Mouse (Mus musculus) hindbrain, embryonic 10.5 days (tissue): ENCODE measurements around the gene Grk1. TPM values are rescaled to one million over a fixed set of nuclear protein-coding genes. Genes with fewer than 3 reads are reported as not detected.

Experiments
- DNase-seq: peaks from one replicate; pipeline ENCODE4 v3.0.0-alpha.2; 2017; ENCODE audit warnings: low spot score
- H3K27ac ChIP-seq: fragments of 300-500 bp; sonication (generic); 2 replicates; pipeline ENCODE4 v1.5.1; 2016; ENCODE audit warnings: mild to moderate bottlenecking, moderate library complexity
- H3K27me3 ChIP-seq: fragments of 300-500 bp; sonication (generic); 2 replicates; pipeline ENCODE4 v1.6.1; 2016; ENCODE audit warnings: mild to moderate bottlenecking; ENCODE audit not compliant: poor library complexity, insufficient read depth, severe bottlenecking
- H3K36me3 ChIP-seq: fragments of 300-500 bp; sonication (generic); 2 replicates; pipeline ENCODE4 v1.6.1; 2016; ENCODE audit warnings: mild to moderate bottlenecking, moderate library complexity
- H3K4me1 ChIP-seq: fragments of 300-500 bp; sonication (generic); replicated peaks from 2 replicates; pipeline ENCODE4 v1.6.1; 2016; ENCODE audit warnings: mild to moderate bottlenecking
- H3K4me3 ChIP-seq: fragments of 300-500 bp; sonication (generic); 2 replicates; pipeline ENCODE4 v1.5.1; 2016; ENCODE audit warnings: mild to moderate bottlenecking, moderate library complexity
- H3K9me3 ChIP-seq: fragments of 300-500 bp; sonication (generic); 2 replicates; pipeline ENCODE4 v1.6.1; 2016; ENCODE audit warnings: mild to moderate bottlenecking, moderate library complexity
- WGBS: fragments of 180-500 bp; shearing (Covaris S2); methylation state at CpG from one replicate; pipeline ENCODE4 v1.1.7; 2016; 5-methylcytosine and 5-hydroxymethylcytosine counted together
- polyA plus RNA-seq: library from polyadenylated mRNA; unstranded; fragments of >200 nt; fragmentation: Nextera tagmentation; extraction: Ambion mirVana; gene quantifications from 2 replicates; pipeline ENCODE4 v1.2.1, GENCODE M21; 2016

Gene Grk1
- polyA plus RNA-seq, 1 experiment from 2014 or later: not detected

DNA sequence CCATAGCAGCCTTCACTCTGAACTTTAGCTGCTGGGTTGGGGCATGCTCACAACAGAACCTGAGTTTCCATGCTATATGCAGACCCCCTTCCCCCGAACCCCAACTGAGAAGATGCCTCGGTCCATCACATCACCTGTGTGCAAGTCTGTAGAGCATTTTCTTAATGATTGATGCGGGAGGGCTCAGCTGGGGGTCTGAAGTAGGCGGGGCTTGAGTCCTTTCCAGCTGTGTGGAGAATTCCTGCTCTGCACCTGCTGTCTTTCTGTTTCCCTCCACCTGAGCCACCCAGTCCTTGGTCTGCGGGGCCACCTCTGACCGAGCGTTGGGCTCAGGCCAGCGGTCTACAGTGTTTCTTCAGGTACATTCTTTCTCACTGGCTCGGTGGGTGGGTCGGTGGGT is 30.0 kb downstream of the Grk1 start, which contains the start of gene Tmem255b:
Tmem255b (plus strand) TSS at position 301 of the 400 bp plus-strand sequence.
- no peak within 1 kb of the TSS for H3K27ac ChIP-seq
- peaks cover 12% of the 10 kb centered on the region for H3K4me1 ChIP-seq
- H3K9me3 ChIP-seq: no peaks in the 10 kb centered on the region
- WGBS: 20% methylated on average over 10 of the region's 10 CpGs
- H3K4me3 ChIP-seq: no peak within 1 kb of the TSS
- DNase-seq: no peak
- H3K27me3 ChIP-seq: peaks cover 39% of the 10 kb centered on the region
- H3K36me3 ChIP-seq: no peaks in the 10 kb centered on the region

- Histone ChIP-seq H3K9me3 (no peaks in the 10 kb centered on the region), H3K4me3 (no peak overlapping the region), H3K27ac (no peak overlapping the region), H3K36me3 (no peaks in the 10 kb centered on the region), H3K4me1 (peaks cover 12% of the 10 kb centered on the region), H3K27me3 (peaks cover 39% of the 10 kb centered on the region)
- WGBS: 17% methylated on average over 8 of the region's 8 CpGs
- DNase-seq: no peak
Observed at GRCm38 (mm10) chr8:13436052-13436451, 31.2 kb downstream of the Grk1 start.

DNA sequence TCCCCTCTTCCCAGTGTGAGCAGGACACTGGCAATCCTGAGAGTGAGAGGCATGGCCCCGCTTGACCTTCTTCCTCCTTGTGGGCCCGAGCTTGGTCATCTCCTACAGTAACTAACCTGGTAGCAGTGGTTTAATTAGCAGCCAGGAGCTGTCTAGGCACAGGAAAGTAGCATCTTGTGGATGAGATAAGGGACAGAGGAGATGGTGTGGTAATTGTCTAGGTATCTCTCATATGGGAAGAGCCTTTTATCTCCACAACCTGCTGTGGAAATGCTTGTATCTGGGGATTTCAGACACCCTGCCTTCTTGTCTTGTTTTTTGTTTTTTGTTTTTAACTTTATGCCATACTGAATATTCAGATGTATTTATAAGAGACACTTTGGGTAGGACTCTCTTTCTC is 32.6 kb downstream of the Grk1 start:
- DNase-seq: no peak
- Histone ChIP-seq H3K4me1 (peaks cover 12% of the 10 kb centered on the region), H3K9me3 (no peaks in the 10 kb centered on the region), H3K36me3 (no peaks in the 10 kb centered on the region), H3K27ac (no peak overlapping the region), H3K4me3 (no peak overlapping the region), H3K27me3 (peaks cover 39% of the 10 kb centered on the region)
- 85% methylated on average over 2 of the region's 2 CpGs for WGBS

GRCm38 (mm10) chr8:13442152-13442551 is 37.3 kb downstream of the Grk1 start:
- DNase-seq: no peak
- no peaks in the 10 kb centered on the region for H3K4me1 ChIP-seq
- WGBS: 97% methylated on average over 2 of the region's 2 CpGs
- no peak overlapping the region for H3K27ac ChIP-seq
- H3K9me3 ChIP-seq: no peaks in the 10 kb centered on the region
- H3K36me3 ChIP-seq: no peaks in the 10 kb centered on the region
- peaks cover 2% of the 10 kb centered on the region; the same call in 1 of the 2 replicates for H3K27me3 ChIP-seq
- no peak overlapping the region for H3K4me3 ChIP-seq

DNA sequence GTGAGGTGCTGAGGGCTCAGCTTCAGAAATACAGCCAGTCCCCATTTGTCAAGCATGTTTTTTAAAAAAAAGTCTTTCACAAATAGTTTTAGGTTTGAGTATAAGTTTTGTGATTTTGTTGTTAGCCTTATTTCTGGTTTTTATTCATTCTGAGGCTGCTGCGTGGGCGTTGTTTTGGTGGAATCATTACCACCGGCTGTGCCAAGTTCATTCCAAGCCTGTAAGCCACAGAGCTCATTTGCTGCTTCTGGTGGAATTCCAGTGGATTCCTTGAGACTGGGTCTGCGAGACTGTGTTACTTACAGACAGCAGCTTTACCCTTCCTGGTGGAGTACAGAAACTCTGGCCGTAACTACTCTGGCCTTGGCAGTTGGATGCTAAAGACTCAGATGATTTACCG is 41.6 kb downstream of the Grk1 start:
- H3K27ac ChIP-seq: no peak overlapping the region
- H3K4me1 ChIP-seq: no peaks in the 10 kb centered on the region
- H3K36me3 ChIP-seq: no peaks in the 10 kb centered on the region
- no peaks in the 10 kb centered on the region for H3K27me3 ChIP-seq
- WGBS: 89% methylated on average over 6 of the region's 6 CpGs
- no peaks in the 10 kb centered on the region for H3K9me3 ChIP-seq
- no peak for DNase-seq
- no peak overlapping the region for H3K4me3 ChIP-seq

GRCm38 (mm10) chr8:13448145-13448544 is 43.3 kb downstream of the Grk1 start:
- WGBS: 54% methylated on average over 4 of the region's 4 CpGs
- H3K27me3 ChIP-seq: no peaks in the 10 kb centered on the region
- H3K36me3 ChIP-seq: no peaks in the 10 kb centered on the region
- no peaks in the 10 kb centered on the region for H3K4me1 ChIP-seq
- DNase-seq: peak; percentile 39
- H3K9me3 ChIP-seq: no peaks in the 10 kb centered on the region
- H3K4me3 ChIP-seq: no peak overlapping the region
- H3K27ac ChIP-seq: no peak overlapping the region

DNA sequence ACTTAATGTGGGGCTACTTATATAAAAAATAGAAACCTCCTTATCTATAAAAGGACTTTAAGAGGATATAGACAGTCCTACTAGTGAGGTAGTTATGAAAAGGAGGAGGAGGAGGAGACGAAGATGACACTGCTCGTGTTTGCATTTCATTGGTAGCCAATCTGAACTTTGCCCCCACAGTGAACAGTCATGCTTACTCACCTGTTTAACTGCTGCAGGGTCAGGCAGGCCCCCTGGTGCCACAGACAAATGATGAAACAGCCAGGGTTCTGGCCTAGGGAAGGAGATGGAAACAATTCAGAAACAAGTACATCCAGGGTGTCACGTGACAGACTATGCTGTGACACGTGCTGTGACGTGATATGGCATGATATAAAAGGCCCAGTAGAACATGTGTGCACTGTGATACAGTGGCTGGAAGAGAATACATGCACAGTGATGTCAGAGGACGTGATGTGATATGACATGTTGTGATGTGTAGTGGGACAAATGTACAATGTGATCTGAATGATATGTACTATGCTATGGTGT is 46.9 kb downstream of the Grk1 start:
- no peaks in the 10 kb centered on the region; the same call in 1 of the 2 replicates for H3K4me1 ChIP-seq
- WGBS: 80% methylated on average over 6 of the region's 6 CpGs
- no peaks in the 10 kb centered on the region for H3K27me3 ChIP-seq
- no peaks in the 10 kb centered on the region for H3K36me3 ChIP-seq
- DNase-seq: no peak
- no peak overlapping the region for H3K27ac ChIP-seq
- no peaks in the 10 kb centered on the region for H3K9me3 ChIP-seq
- no peak overlapping the region for H3K4me3 ChIP-seq

DNA sequence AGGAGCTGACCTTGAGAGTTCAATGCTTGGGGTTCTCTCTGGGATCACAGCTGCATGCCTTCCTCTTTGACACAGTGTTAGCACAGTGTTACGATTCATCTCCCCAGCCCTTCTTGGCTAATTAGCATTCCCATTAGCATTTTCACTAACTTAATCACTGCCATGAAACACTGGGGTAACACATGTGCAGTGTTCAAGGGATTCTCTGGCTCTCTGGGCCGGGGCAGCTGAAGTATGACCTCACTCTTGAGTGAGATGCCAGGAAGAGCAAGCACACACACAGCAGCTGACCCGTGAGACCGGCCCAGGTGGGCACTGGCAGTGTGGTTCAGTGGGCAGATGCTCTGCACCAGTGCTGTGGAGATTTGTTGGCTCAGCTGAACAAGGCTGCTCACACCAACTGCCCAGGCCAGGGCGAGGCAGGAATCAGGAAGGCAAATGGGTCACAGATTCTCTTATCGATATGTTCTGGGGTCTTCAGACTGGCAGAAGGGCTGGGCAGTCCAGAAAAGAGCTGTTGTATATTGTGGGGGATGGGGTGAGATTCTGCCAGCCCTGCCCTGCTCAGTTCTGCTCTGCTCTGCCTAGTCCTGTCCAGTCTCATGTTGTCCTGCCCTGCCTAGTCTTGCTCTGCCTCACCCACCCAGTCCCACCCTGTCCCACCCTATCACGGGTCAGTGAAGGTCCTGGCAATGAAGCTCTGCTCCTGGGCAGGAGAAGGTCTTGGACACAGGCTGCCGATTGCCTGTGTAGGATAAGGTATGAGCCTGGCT is 49.6 kb downstream of the Grk1 start:
- Histone ChIP-seq H3K4me1 (no peaks in the 10 kb centered on the region; the same call in 1 of the 2 replicates), H3K27ac (peak overlapping the region; percentile 35; the same call in 1 of the 2 replicates), H3K36me3 (no peaks in the 10 kb centered on the region), H3K27me3 (no peaks in the 10 kb centered on the region), H3K9me3 (no peaks in the 10 kb centered on the region), H3K4me3 (no peak overlapping the region)
- WGBS: 76% methylated on average over 8 of the region's 8 CpGs
- DNase-seq: no peak

DNA sequence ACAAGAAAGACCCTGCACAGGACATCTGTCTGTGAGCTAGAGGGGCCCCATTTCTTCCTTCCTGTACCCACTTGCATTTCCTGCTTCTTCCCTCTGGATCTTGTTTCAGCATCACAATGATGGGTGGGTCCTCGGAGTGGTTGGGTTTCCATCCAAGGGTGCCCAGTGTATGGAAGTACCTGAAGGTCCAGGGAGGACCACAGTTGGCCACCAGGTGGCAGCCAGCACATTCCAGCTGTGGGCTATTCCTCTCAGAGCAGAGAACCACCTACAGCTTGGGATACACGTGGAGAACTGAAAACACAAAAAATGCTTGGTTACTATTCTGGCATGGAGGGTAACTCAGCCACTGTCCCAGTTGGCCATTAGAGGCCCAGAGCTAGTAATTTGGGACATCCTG is 50.4 kb downstream of the Grk1 start:
- 51% methylated on average over 2 of the region's 2 CpGs for WGBS
- no peaks in the 10 kb centered on the region for H3K36me3 ChIP-seq
- H3K9me3 ChIP-seq: no peaks in the 10 kb centered on the region
- H3K4me3 ChIP-seq: no peak overlapping the region
- no peaks in the 10 kb centered on the region for H3K27me3 ChIP-seq
- no peak overlapping the region for H3K27ac ChIP-seq
- H3K4me1 ChIP-seq: no peaks in the 10 kb centered on the region; the same call in 1 of the 2 replicates
- peak; percentile 46 for DNase-seq

- no peaks in the 10 kb centered on the region for H3K9me3 ChIP-seq
- H3K4me3 ChIP-seq: no peak overlapping the region
- H3K36me3 ChIP-seq: no peaks in the 10 kb centered on the region
- no peak for DNase-seq
- no peak overlapping the region for H3K27ac ChIP-seq
- no peaks in the 10 kb centered on the region for H3K27me3 ChIP-seq
- H3K4me1 ChIP-seq: no peaks in the 10 kb centered on the region; the same call in 1 of the 2 replicates
- WGBS: 92% methylated on average over 4 of the region's 4 CpGs
Observed at GRCm38 (mm10) chr8:13459431-13459830, 54.5 kb downstream of the Grk1 start.

GRCm38 (mm10) chr8:13461085-13461765 is 56.3 kb downstream of the Grk1 start:
- Histone ChIP-seq H3K4me3 (no peak overlapping the region), H3K27me3 (no peaks in the 10 kb centered on the region), H3K4me1 (0 out of 2 replicates have a peak, but pooled peaks cover 7% of the 10 kb centered on the region), H3K36me3 (no peaks in the 10 kb centered on the region), H3K9me3 (no peaks in the 10 kb centered on the region), H3K27ac (no peak overlapping the region)
- 80% methylated on average over 17 of the region's 17 CpGs for WGBS
- DNase-seq: no peak

GRCm38 (mm10) chr8:13461843-13462242 is 57.0 kb downstream of the Grk1 start:
- Histone ChIP-seq H3K4me1 (0 out of 2 replicates have a peak, but pooled peaks cover 7% of the 10 kb centered on the region), H3K27me3 (no peaks in the 10 kb centered on the region), H3K36me3 (no peaks in the 10 kb centered on the region), H3K9me3 (no peaks in the 10 kb centered on the region), H3K27ac (no peak overlapping the region), H3K4me3 (no peak overlapping the region)
- DNase-seq: peak; percentile 67
- WGBS: 38% methylated on average over 4 of the region's 4 CpGs

DNA sequence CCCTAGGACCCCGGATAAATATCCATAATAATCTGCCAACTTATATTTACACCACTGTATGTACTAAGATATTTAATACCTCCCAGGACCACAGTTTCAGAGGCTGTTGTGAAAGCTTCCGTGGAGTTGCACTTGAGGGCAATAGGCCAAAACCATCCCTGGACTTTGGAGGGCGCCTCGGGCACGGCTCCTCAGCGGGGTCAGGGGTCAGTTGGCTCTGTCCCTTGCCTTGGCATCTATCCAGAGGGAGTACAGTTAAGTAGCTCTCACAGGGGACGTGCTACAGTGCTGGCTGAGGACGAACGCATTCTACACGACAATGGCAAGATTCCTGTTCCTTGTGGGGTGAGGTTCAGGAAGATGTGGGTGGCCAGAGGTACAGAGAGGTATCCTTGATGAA is 57.5 kb downstream of the Grk1 start:
- H3K4me1 ChIP-seq: 0 out of 2 replicates have a peak, but pooled peaks cover 7% of the 10 kb centered on the region

More for the DNA sequence above, 57.5 kb downstream of the Grk1 start:
- Histone ChIP-seq H3K27me3 (no peaks in the 10 kb centered on the region), H3K9me3 (no peaks in the 10 kb centered on the region), H3K27ac (no peak overlapping the region), H3K36me3 (no peaks in the 10 kb centered on the region), H3K4me3 (no peak overlapping the region)
- DNase-seq: no peak
- 86% methylated on average over 10 of the region's 10 CpGs for WGBS
